Mouse (Mus musculus): ENCODE measurements around the gene Rad18. TPM values are rescaled to one million over a fixed set of nuclear protein-coding genes. Genes with fewer than 3 reads are reported as not detected.

The Rad18 gene
- polyA plus RNA-seq (2015; fragmentation: Nextera tagmentation; extraction: Ambion mirVana), result 22.3 and 23.6 TPM in 2 replicates

DNA sequence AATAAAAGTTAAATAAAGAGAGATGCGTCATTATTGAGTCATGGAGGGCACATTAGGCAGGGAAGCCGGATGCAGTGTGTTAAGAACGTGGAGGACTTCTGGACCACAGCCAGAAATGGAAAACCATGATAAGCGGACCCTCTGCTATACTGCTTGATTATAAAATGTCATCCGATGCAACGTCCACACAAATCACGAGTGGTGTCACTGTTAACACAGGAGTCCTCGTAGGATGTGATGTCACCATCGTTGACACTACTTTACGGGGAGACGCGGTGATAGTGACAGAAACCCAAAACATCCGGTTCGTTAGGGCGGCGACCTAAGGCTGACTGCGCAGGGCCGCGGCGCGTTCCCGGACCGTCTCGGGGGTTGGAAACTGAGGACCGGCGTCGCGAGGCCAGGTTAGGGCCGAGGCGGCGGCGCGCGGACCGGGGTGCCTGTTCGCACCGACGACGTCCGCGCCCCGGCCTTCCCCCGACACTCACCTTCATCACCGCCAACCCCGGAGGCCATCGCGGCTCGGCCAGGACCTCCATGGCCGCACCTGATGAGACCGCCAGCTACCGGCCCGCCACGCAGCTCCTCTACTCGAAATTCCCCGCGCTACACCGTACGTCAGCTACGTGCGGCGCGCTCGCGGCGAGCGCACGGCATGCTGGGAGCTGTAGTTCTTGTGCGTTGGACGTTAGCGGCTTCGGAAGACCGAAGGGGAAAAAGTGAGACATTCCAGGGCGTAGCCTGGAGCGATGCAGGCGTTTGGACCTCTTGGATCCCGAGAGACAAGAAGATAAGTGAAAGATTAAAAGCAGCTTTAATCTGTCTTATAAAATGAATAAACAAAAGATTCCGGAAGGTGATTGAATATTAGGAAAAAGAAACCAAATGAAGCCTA is at the start of gene Rad18:
Rad18 (minus strand) TSS at position 631 of the 895 bp plus-strand sequence.
- peaks cover 14% of the 10 kb centered on the region for H3K36me3 ChIP-seq
- under 1% methylated on average over 77 of the region's 77 CpGs for WGBS
- ATAC-seq (ENCODE audit: extremely low read depth, insufficient number of reproducible peaks, low FRiP score, low TSS enrichment), result peak; percentile 92

DNA sequence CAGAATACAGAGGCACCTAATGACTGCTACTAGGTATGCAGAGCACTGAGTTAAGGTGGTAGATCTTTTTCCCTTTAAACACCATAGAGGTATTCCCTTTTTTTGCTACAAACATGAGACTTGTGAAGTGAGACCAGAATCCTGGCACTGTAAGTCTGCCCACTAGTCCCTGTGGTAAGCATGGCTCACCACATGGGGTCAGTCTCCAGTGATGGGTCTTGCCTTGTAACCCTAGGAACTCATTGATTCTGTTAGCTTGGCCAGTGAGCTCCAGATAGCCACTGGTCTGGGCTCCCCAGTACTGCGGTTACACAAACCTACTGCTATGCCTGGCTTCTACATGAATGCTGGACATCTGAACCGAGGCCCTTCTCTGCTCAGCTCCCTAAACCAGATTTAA is 45.8 kb upstream of the Rad18 start:
- H3K9me3 ChIP-seq, result no peaks in the 10 kb centered on the region
- no peak for ATAC-seq (ENCODE audit: extremely low read depth, insufficient number of reproducible peaks, low FRiP score, low TSS enrichment)
- H3K27ac ChIP-seq (replicated peaks), result no peak overlapping the region
- no peaks in the 10 kb centered on the region for H3K27me3 ChIP-seq (replicated peaks)
- H3K4me3 ChIP-seq, result no peak overlapping the region
- no peak overlapping the region for H3K4me2 ChIP-seq
- H3K4me1 ChIP-seq, result no peaks in the 10 kb centered on the region
- H3K9ac ChIP-seq, result no peak overlapping the region
- WGBS, result 72% methylated on average over 2 of the region's 2 CpGs
- H3K36me3 ChIP-seq, result no peaks in the 10 kb centered on the region

More for the DNA sequence above, at the start of gene Rad18:
- peak within 1 kb of the TSS; percentile 74 for H3K4me3 ChIP-seq
- peaks cover 11% of the 10 kb centered on the region for H3K27me3 ChIP-seq (replicated peaks)
- peak within 1 kb of the TSS; percentile 79 for H3K4me2 ChIP-seq
- H3K27ac ChIP-seq (replicated peaks), result peak within 1 kb of the TSS; percentile 38
- H3K9me3 ChIP-seq, result no peaks in the 10 kb centered on the region
- peak within 1 kb of the TSS; percentile 81 for H3K9ac ChIP-seq
- peaks cover 16% of the 10 kb centered on the region for H3K4me1 ChIP-seq

GRCm38 (mm10) chr6:112741766-112742165 is 45.3 kb upstream of the Rad18 start:
- no peak overlapping the region for H3K4me3 ChIP-seq
- 66% methylated on average over 5 of the region's 5 CpGs for WGBS
- H3K9ac ChIP-seq, result no peak overlapping the region
- H3K36me3 ChIP-seq, result no peaks in the 10 kb centered on the region
- no peak for ATAC-seq (ENCODE audit: extremely low read depth, insufficient number of reproducible peaks, low FRiP score, low TSS enrichment)
- H3K4me2 ChIP-seq, result no peak overlapping the region
- no peaks in the 10 kb centered on the region for H3K27me3 ChIP-seq (replicated peaks)
- no peaks in the 10 kb centered on the region for H3K4me1 ChIP-seq
- H3K9me3 ChIP-seq, result no peaks in the 10 kb centered on the region
- H3K27ac ChIP-seq (replicated peaks), result no peak overlapping the region

DNA sequence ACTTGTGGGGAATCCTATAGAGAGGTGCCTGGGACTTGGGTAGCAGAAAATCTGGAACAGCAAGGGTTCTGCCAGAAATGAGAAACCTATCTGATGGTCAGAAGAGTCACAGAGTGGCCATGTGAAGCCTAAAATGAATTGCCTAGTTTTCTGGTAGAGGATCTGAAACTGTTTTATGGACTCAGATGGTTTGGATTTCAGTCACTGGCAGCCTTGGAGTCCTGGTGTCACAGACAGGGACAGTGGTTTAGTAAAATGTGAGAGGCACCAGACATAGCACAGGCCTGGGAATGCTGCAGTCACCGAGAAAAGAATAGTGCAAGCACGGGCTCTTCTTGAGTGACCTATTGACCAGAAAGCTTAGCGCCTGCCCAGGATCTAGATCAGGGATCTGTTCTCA is 43.1 kb upstream of the Rad18 start:
- H3K27ac ChIP-seq (replicated peaks), result no peak overlapping the region
- 82% methylated on average over 3 of the region's 3 CpGs for WGBS
- ATAC-seq (ENCODE audit: extremely low read depth, insufficient number of reproducible peaks, low FRiP score, low TSS enrichment), result no peak
- H3K4me1 ChIP-seq, result no peaks in the 10 kb centered on the region
- H3K4me3 ChIP-seq, result no peak overlapping the region
- no peak overlapping the region for H3K9ac ChIP-seq
- H3K9me3 ChIP-seq, result no peaks in the 10 kb centered on the region
- no peak overlapping the region for H3K4me2 ChIP-seq
- H3K36me3 ChIP-seq, result no peaks in the 10 kb centered on the region
- H3K27me3 ChIP-seq (replicated peaks), result no peaks in the 10 kb centered on the region

- Histone ChIP-seq H3K4me3 (no peak overlapping the region), H3K36me3 (no peaks in the 10 kb centered on the region), H3K9ac (no peak overlapping the region), H3K27me3 (replicated peaks) (no peaks in the 10 kb centered on the region), H3K4me1 (no peaks in the 10 kb centered on the region), H3K27ac (replicated peaks) (no peak overlapping the region), H3K9me3 (no peaks in the 10 kb centered on the region), H3K4me2 (no peak overlapping the region)
- WGBS, result 81% methylated on average over 6 of the region's 6 CpGs
- no peak for ATAC-seq (ENCODE audit: extremely low read depth, insufficient number of reproducible peaks, low FRiP score, low TSS enrichment)
These were observed 42.4 kb upstream of the Rad18 start for GRCm38 (mm10) chr6:112738924-112739323.

DNA sequence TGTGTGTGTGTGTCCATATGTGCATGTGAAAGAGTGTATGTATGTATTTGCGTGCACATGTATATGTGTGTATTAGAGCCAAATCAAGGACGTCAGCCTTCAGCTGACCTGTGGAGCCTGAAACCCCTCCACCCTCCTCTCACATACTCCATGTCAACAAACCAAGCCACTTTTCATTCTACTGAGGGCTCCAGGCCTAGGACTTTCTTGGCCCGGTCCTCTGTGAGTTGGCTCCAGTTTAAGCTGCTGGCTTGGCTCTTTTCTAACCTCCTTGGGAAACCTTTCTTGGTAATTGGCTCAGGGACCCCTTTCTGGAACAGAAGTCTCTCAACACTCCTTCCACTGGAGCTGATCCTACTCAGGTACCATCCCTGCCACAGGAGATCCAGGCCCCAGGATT is 40.0 kb upstream of the Rad18 start:
- H3K9me3 ChIP-seq, result peaks cover 5% of the 10 kb centered on the region
- H3K27ac ChIP-seq (replicated peaks), result no peak overlapping the region
- no peaks in the 10 kb centered on the region for H3K4me1 ChIP-seq
- no peaks in the 10 kb centered on the region for H3K36me3 ChIP-seq
- H3K4me3 ChIP-seq, result no peak overlapping the region
- 76% methylated on average over 3 of the region's 3 CpGs for WGBS
- no peak for ATAC-seq (ENCODE audit: extremely low read depth, insufficient number of reproducible peaks, low FRiP score, low TSS enrichment)
- no peaks in the 10 kb centered on the region for H3K27me3 ChIP-seq (replicated peaks)
- no peak overlapping the region for H3K4me2 ChIP-seq
- H3K9ac ChIP-seq, result no peak overlapping the region

- no peak for ATAC-seq (ENCODE audit: extremely low read depth, insufficient number of reproducible peaks, low FRiP score, low TSS enrichment)
- H3K9ac ChIP-seq, result no peak overlapping the region
- no peaks in the 10 kb centered on the region for H3K36me3 ChIP-seq
- H3K27ac ChIP-seq (replicated peaks), result no peak overlapping the region
- no peaks in the 10 kb centered on the region for H3K27me3 ChIP-seq (replicated peaks)
- H3K4me2 ChIP-seq, result no peak overlapping the region
- H3K9me3 ChIP-seq, result peaks cover 5% of the 10 kb centered on the region
- H3K4me1 ChIP-seq, result no peaks in the 10 kb centered on the region
- H3K4me3 ChIP-seq, result no peak overlapping the region
- 66% methylated on average over 2 of the region's 2 CpGs for WGBS
These were observed 38.6 kb upstream of the Rad18 start for GRCm38 (mm10) chr6:112735054-112735453.

GRCm38 (mm10) chr6:112733942-112734341 is 37.5 kb upstream of the Rad18 start:
- Histone ChIP-seq H3K4me3 (no peak overlapping the region), H3K9me3 (peaks cover 5% of the 10 kb centered on the region), H3K9ac (no peak overlapping the region), H3K27me3 (replicated peaks) (no peaks in the 10 kb centered on the region), H3K4me1 (peaks cover 5% of the 10 kb centered on the region; the same call in 1 of the 2 replicates), H3K4me2 (no peak overlapping the region), H3K27ac (replicated peaks) (no peak overlapping the region), H3K36me3 (no peaks in the 10 kb centered on the region)
- no peak for ATAC-seq (ENCODE audit: extremely low read depth, insufficient number of reproducible peaks, low FRiP score, low TSS enrichment)
- 65% methylated on average over 5 of the region's 5 CpGs for WGBS

DNA sequence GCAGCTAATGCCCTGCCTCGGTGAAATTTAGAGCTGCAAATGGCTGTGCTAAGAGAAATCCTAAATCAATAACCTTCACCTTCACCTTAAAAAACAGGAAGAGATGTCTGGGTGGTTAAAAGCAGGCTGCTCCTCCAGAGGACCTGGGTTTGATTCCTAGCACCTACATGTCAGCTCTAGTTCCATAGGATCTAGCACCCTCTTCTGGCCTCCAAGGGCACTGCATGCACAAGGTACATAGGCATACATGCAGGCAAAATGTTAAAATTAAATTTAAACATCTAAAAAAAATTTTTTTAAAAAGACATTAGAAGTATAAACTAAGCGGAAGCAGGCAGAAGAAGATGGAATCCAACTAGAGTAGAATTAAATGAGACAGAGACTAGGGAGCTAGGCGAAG is 35.9 kb upstream of the Rad18 start:
- 88% methylated on average over 3 of the region's 3 CpGs for WGBS
- H3K9me3 ChIP-seq, result peaks cover 5% of the 10 kb centered on the region
- no peak overlapping the region for H3K27ac ChIP-seq (replicated peaks)
- H3K4me2 ChIP-seq, result no peak overlapping the region
- ATAC-seq (ENCODE audit: extremely low read depth, insufficient number of reproducible peaks, low FRiP score, low TSS enrichment), result no peak
- no peak overlapping the region for H3K9ac ChIP-seq
- no peaks in the 10 kb centered on the region for H3K27me3 ChIP-seq (replicated peaks)
- no peak overlapping the region for H3K4me3 ChIP-seq
- peaks cover 12% of the 10 kb centered on the region for H3K4me1 ChIP-seq
- no peaks in the 10 kb centered on the region for H3K36me3 ChIP-seq

GRCm38 (mm10) chr6:112731386-112731785 is 34.9 kb upstream of the Rad18 start:
- Histone ChIP-seq H3K4me1 (peaks cover 12% of the 10 kb centered on the region), H3K27ac (replicated peaks) (no peak overlapping the region), H3K36me3 (no peaks in the 10 kb centered on the region), H3K27me3 (replicated peaks) (no peaks in the 10 kb centered on the region), H3K9me3 (peaks cover 5% of the 10 kb centered on the region), H3K4me2 (no peak overlapping the region), H3K9ac (no peak overlapping the region), H3K4me3 (no peak overlapping the region)
- ATAC-seq (ENCODE audit: extremely low read depth, insufficient number of reproducible peaks, low FRiP score, low TSS enrichment), result no peak
- 89% methylated on average over 10 of the region's 10 CpGs for WGBS

DNA sequence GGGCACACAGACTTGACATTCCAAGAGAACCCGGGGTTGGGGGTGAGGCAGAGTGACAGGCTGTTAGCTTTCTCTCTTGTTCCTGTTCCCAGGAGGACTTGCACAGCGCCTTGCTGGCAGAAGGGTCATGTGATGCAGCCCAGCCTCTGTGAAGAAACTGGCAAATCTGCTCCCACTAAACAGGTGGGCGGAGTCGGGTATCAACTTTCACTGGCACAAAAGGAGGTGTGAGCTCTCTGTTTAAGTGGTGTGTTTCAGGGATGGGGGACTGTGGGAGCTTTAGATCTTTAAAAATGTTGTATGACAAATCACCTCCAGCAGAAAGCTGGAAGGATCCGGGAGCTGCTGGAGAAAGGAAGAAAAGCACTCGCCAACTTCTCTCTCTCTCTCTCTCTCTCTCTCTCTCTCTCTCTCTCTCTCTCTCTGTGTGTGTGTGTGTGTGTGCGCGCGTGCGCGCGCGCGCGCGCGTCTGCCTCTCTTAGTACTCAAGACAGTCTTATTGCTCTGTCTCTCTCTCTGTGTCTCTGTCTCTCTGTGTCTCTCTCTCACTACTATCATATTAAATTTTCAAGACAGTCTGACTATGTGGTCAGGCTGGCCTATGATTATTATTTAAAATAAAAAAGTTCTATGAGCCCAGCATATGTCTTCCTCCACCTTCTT is 32.4 kb upstream of the Rad18 start:
- Histone ChIP-seq H3K9ac (peak overlapping the region; percentile 56), H3K36me3 (no peaks in the 10 kb centered on the region), H3K27me3 (replicated peaks) (no peaks in the 10 kb centered on the region), H3K9me3 (peaks cover 5% of the 10 kb centered on the region), H3K4me2 (peak overlapping the region; percentile 62), H3K4me1 (peaks cover 12% of the 10 kb centered on the region), H3K27ac (replicated peaks) (peak overlapping the region; percentile 62), H3K4me3 (peak overlapping the region; percentile 50)
- WGBS, result 6% methylated on average over 17 of the region's 17 CpGs
- ATAC-seq (ENCODE audit: extremely low read depth, insufficient number of reproducible peaks, low FRiP score, low TSS enrichment), result peak; percentile 63

All from heart, embryonic 13.5 days (tissue).